Mouse (Mus musculus) stomach, postnatal 0 days (tissue): ENCODE measurements around the gene Stra8. TPM values are rescaled to one million over a fixed set of nuclear protein-coding genes. Genes with fewer than 3 reads are reported as not detected.

Experiments
- ATAC-seq: fragments of 200-750 bp; cut with Nextera tagmentation; 2 replicates; pipeline ENCODE4 v1.8.0; 2017; ENCODE audit not compliant: low FRiP score, low TSS enrichment
- DNase-seq: peaks from one replicate; pipeline ENCODE4 v3.0.0-alpha.2; 2016; ENCODE audit warnings: low spot score
- H3K27ac ChIP-seq: fragments of 300-500 bp; sonication (generic); replicated peaks from 2 replicates; pipeline ENCODE4 v1.5.1; 2014; ENCODE audit warnings: mild to moderate bottlenecking, control low read depth
- H3K27me3 ChIP-seq: fragments of 300-500 bp; sonication (generic); 2 replicates; pipeline ENCODE4 v1.6.1; 2014; ENCODE audit warnings: low read length; ENCODE audit not compliant: control insufficient read depth, insufficient read depth
- H3K36me3 ChIP-seq: fragments of 300-500 bp; sonication (generic); 2 replicates; pipeline ENCODE4 v1.6.1; 2014; ENCODE audit warnings: low read length, mixed read lengths; ENCODE audit not compliant: control insufficient read depth, insufficient read depth
- H3K4me1 ChIP-seq: fragments of 300-500 bp; sonication (generic); replicated peaks from 2 replicates; pipeline ENCODE4 v1.6.1; 2014; ENCODE audit warnings: antibody characterized with exemption; ENCODE audit not compliant: control insufficient read depth, insufficient read depth
- H3K4me2 ChIP-seq: fragments of 300-500 bp; sonication (generic); replicated peaks from 2 replicates; pipeline ENCODE4 v1.6.1; 2014; ENCODE audit warnings: low read depth, mild to moderate bottlenecking, control low read depth, moderate library complexity
- H3K4me3 ChIP-seq: fragments of 300-500 bp; sonication (generic); 2 replicates; pipeline ENCODE4 v1.5.1; 2014; ENCODE audit warnings: low read depth, low read length, control low read depth
- H3K9ac ChIP-seq: fragments of 300-500 bp; sonication (generic); 2 replicates; pipeline ENCODE4 v1.6.1; 2014; ENCODE audit warnings: mild to moderate bottlenecking, low read length, control low read depth, mixed read lengths
- H3K9me3 ChIP-seq: fragments of 300-500 bp; sonication (generic); 2 replicates; pipeline ENCODE4 v1.6.1; 2016; ENCODE audit warnings: low read length; ENCODE audit not compliant: control insufficient read depth
- CTCF ChIP-seq: IDR thresholded peaks from 2 replicates; pipeline ENCODE4 v1.5.1; 2016; ENCODE audit warnings: antibody characterized with exemption, low read depth, mild to moderate bottlenecking, moderate library complexity
- EP300 ChIP-seq: optimal IDR thresholded peaks from 2 replicates; pipeline ENCODE3; 2016; ENCODE audit warnings: antibody characterized with exemption
- whole genome bisulfite sequencing: fragments of 180-500 bp; shearing (Covaris S2); extraction: QIAGEN DNeasy Blood & Tissue Kit; methylation state at CpG from one replicate; pipeline ENCODE4 v1.1.7; 2014; 5-methylcytosine and 5-hydroxymethylcytosine counted together
- polyA plus RNA-seq: library from polyadenylated mRNA; unstranded; fragments of >200 nt; fragmentation: Nextera tagmentation; extraction: Ambion mirVana; gene quantifications from 2 replicates; pipeline ENCODE4 v1.2.1, GENCODE M21; 2015

Gene Stra8
- polyA plus RNA-seq, 1 experiment from 2014 or later = 0.10 TPM

DNA sequence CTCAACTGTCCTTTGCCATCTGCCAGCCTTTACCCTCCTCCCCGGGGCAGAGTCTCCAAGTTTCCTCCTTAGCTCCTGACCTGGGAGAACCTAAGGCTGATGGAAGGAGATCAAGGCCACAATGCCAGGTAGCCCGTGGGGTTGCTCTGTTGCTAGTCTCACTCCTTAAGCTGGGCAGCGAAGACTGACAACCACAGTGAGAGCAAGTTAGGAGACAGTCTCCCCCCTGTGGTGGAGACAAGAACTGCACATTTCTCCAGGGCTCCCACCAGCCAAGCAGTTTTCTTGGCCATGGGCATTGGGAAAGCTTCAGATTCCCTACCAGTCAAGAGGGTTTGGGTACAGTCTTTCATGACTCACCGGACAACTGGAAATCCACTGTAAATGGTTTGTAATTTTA is 7.2 kb downstream of the Stra8 start:
- Histone ChIP-seq H3K4me2 (no peak overlapping the region), H3K9ac (no peak overlapping the region), H3K4me1 (no peaks in the 10 kb centered on the region), H3K27me3 (no peaks in the 10 kb centered on the region), H3K36me3 (no peaks in the 10 kb centered on the region), H3K4me3 (no peak overlapping the region), H3K9me3 (no peaks in the 10 kb centered on the region), H3K27ac (no peak overlapping the region)
- peak; percentile 76 for DNase-seq
- peak; percentile 91 for TF ChIP-seq CTCF
- no peak for TF ChIP-seq EP300
- WGBS = 40% methylated on average over 4 of the region's 4 CpGs
- peak; percentile 62; the same call in 1 of the 2 replicates for ATAC-seq

DNA sequence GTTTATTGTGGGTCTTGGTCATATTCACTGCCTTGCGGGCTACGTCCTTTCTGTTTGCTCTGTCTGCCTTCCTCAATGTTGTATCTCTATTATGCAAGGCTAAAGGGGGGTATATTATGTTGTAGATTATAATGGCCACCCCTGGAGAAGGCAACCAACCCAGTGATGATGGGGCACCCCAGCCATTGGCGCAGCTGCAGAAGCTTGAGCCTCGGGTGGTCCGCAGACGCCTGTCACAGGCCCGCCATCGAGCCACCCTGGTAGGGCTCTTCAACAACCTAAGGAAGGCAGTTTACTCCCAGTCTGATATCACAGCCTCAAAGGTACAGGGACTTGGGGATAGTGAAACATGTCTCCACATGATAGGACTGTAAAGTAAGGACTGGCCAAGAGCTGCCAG is 7.6 kb downstream of the Stra8 start:
- Histone ChIP-seq H3K4me2 (no peak overlapping the region), H3K4me1 (no peaks in the 10 kb centered on the region), H3K27ac (no peak overlapping the region), H3K9me3 (no peaks in the 10 kb centered on the region), H3K4me3 (no peak overlapping the region), H3K9ac (no peak overlapping the region), H3K27me3 (no peaks in the 10 kb centered on the region), H3K36me3 (no peaks in the 10 kb centered on the region)
- DNase-seq (no peak), ATAC-seq (no peak)
- TF ChIP-seq EP300 (no peak), CTCF (no peak)
- WGBS = 96% methylated on average over 8 of the region's 8 CpGs

DNA sequence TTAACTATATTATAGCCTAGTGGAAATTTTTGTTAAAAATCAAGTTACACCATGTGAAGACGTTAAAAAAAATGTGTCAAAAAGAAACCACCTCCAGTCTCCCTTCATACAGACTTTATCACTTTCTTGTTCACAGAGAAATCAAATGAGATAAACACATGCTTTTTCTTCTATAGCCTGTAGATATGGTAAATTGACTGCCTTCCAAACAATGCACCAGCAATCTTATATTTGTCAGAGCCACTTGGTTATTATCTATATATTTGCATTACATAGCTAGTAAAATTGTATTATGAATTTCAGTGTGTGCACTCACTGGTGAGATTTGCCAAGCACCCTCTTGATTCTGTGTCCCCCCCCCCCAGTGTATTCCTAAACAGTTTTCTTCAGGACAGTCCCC is 12.7 kb downstream of the Stra8 start:
- ATAC-seq = no peak
- H3K4me3 ChIP-seq = no peak overlapping the region
- WGBS = 88% methylated on average over 1 of the region's 1 CpGs

DNA sequence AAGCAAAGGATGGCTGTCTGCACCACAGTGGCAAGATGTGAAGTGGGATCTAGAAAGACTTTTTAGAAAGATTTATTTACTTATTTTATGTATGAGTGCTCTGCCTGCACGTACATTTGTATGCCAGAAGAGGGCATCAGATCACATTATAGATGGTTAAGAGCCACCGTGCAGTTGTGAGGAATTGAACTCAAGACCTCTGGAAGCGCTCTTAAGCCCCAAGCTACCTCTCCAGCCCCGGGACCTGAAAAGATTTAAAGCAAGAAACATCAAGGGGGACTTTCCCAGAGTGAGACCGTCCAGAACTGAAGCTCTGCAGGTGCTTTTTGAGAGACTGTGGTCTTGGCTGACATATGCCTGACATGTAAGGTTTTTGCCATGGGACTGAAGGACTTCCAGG is 16.8 kb downstream of the Stra8 start:
- H3K4me3 ChIP-seq = no peak overlapping the region
- no peak for ATAC-seq
- no peak overlapping the region for H3K9ac ChIP-seq
- TF ChIP-seq CTCF (peak; percentile 40; the same call in 1 of the 2 replicates), EP300 (no peak)
- no peaks in the 10 kb centered on the region for H3K9me3 ChIP-seq
- no peak for DNase-seq
- WGBS = 78% methylated on average over 5 of the region's 5 CpGs
- H3K4me2 ChIP-seq = no peak overlapping the region
- no peaks in the 10 kb centered on the region for H3K4me1 ChIP-seq
- no peaks in the 10 kb centered on the region for H3K27me3 ChIP-seq
- H3K36me3 ChIP-seq = no peaks in the 10 kb centered on the region
- H3K27ac ChIP-seq = no peak overlapping the region

More for the DNA sequence above, 12.7 kb downstream of the Stra8 start:
- Histone ChIP-seq H3K9ac (no peak overlapping the region), H3K4me1 (no peaks in the 10 kb centered on the region), H3K36me3 (no peaks in the 10 kb centered on the region), H3K4me2 (no peak overlapping the region), H3K9me3 (no peaks in the 10 kb centered on the region), H3K27ac (no peak overlapping the region), H3K27me3 (no peaks in the 10 kb centered on the region)
- TF ChIP-seq EP300 (no peak), CTCF (no peak)
- no peak for DNase-seq

DNA sequence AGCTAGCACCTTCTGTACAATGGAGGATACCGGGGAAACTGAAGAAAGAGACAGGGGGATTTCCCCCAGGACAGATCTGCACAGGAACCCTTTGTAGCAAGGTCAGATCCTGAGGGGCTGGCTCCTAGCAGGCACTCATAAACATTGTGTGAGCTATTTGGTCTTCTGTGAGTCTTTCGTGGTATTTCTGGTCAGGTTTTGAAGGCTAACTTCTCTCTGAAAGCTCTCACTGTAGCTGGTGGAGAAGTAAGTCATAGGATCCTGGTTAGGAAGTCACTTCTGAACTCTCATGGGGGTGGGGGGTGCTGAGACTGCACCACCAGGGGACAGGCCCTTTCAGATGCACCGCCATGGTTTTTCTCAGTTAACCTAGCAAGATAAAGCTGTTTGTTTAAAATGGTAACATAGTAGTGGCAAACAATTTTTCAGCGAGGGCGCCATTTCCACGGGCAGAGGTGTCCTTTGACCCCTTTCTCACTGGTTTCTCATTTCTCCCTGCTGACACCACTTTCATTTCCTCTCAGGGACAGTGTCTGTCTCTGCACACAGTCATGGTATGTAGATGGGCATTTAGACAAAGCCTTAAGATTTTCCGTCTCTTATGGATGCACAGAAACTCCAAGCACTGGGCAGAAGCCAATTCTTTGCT is 18.4 kb downstream of the Stra8 start:
- H3K36me3 ChIP-seq = no peaks in the 10 kb centered on the region
- no peaks in the 10 kb centered on the region for H3K4me1 ChIP-seq
- WGBS = 33% methylated on average over 7 of the region's 7 CpGs
- H3K4me2 ChIP-seq = no peak overlapping the region
- no peaks in the 10 kb centered on the region for H3K9me3 ChIP-seq
- TF ChIP-seq CTCF = no peak
- TF ChIP-seq EP300 = no peak
- DNase-seq = no peak
- no peak for ATAC-seq
- no peak overlapping the region for H3K9ac ChIP-seq
- no peak overlapping the region for H3K4me3 ChIP-seq
- H3K27me3 ChIP-seq = no peaks in the 10 kb centered on the region
- H3K27ac ChIP-seq = no peak overlapping the region

DNA sequence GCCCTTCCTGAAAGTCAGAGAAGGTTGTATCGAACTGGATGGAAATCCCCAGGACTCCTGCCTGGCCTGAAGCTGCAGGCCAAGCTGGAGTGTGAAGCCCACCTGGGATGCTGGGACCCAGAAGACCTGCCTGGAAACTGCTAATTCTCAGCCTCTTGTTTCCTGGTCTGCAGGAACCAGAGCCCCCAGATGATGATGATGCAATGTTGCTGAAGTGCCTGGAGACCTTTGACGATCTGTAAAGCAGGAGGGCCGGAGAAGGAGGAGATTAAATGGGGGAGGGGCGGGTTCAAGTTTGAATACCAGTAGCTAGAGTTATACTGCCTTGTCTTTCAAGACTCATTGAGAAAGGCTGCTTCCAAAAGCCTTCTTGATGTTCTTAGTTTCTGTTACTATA is 19.0 kb downstream of the Stra8 start:
- Histone ChIP-seq H3K4me3 (no peak overlapping the region), H3K4me2 (no peak overlapping the region), H3K4me1 (no peaks in the 10 kb centered on the region), H3K9me3 (no peaks in the 10 kb centered on the region), H3K36me3 (no peaks in the 10 kb centered on the region), H3K9ac (no peak overlapping the region), H3K27me3 (no peaks in the 10 kb centered on the region), H3K27ac (no peak overlapping the region)
- TF ChIP-seq CTCF = no peak
- TF ChIP-seq EP300 = no peak
- DNase-seq (no peak), ATAC-seq (no peak)
- WGBS = 42% methylated on average over 4 of the region's 4 CpGs
